Mouse (Mus musculus): ENCODE measurements at regions not wholly inside any gene's neighbourhood (a gene's known extent, or its start where the extent isn't known, plus 50 kb on each side); places are given as distances from the start of the nearest gene placed in this dataset.
"Not testable (repeated sequence)": the region's sequence is repeated elsewhere in the genome, so short reads cannot be mapped to it uniquely, and the experiment has no call there.

- H3K27ac ChIP-seq (replicated peaks; ENCODE audit: low read depth, low read length) = no peak overlapping the region
- no peaks in the 10 kb centered on the region for H3K9me3 ChIP-seq (replicated peaks; ENCODE audit: control insufficient read depth, low read length)
- ATAC-seq (replicated peaks; ENCODE audit: insufficient number of reproducible peaks, low FRiP score, low TSS enrichment, low read depth) = no peak; the same call in 1 of the 2 replicates
- no peaks in the 10 kb centered on the region for H3K4me1 ChIP-seq (ENCODE audit: control insufficient read depth, insufficient read depth, low read length)
- no peak overlapping the region for H3K9ac ChIP-seq (replicated peaks; ENCODE audit: low read length)
- no peaks in the 10 kb centered on the region for H3K27me3 ChIP-seq (ENCODE audit: control insufficient read depth, insufficient read depth, low read length)
- 19% methylated on average over 8 of the region's 8 CpGs for WGBS
- DNase-seq (ENCODE audit: low spot score) = peak; percentile 85
- no peaks in the 10 kb centered on the region for H3K36me3 ChIP-seq (replicated peaks; ENCODE audit: control insufficient read depth, insufficient read depth, low read depth, low read length)
- no peak overlapping the region for H3K4me2 ChIP-seq (ENCODE audit: low read depth, low read length)
- H3K4me3 ChIP-seq (ENCODE audit: low read depth, low read length) = no peak overlapping the region
Measured at GRCm38 (mm10) chr5:68252671-68253070, 221.0 kb downstream of the Grxcr1 start.

- Histone ChIP-seq H3K27me3 (ENCODE audit: control insufficient read depth, insufficient read depth, low read length) (no peaks in the 10 kb centered on the region), H3K36me3 (replicated peaks; ENCODE audit: control insufficient read depth, insufficient read depth, low read depth, low read length) (no peaks in the 10 kb centered on the region), H3K27ac (replicated peaks; ENCODE audit: low read depth, low read length) (no peak overlapping the region), H3K9me3 (replicated peaks; ENCODE audit: control insufficient read depth, low read length) (no peaks in the 10 kb centered on the region), H3K4me2 (ENCODE audit: low read depth, low read length) (no peak overlapping the region), H3K9ac (replicated peaks; ENCODE audit: low read length) (no peak overlapping the region), H3K4me1 (ENCODE audit: control insufficient read depth, insufficient read depth, low read length) (no peaks in the 10 kb centered on the region), H3K4me3 (ENCODE audit: low read depth, low read length) (no peak overlapping the region)
- no peak for ATAC-seq (replicated peaks; ENCODE audit: insufficient number of reproducible peaks, low FRiP score, low TSS enrichment, low read depth)
- DNase-seq (ENCODE audit: low spot score) = no peak
- 34% methylated on average over 1 of the region's 1 CpGs for WGBS
Measured at GRCm38 (mm10) chr5:68253476-68253875, 221.8 kb downstream of the Grxcr1 start.

DNA sequence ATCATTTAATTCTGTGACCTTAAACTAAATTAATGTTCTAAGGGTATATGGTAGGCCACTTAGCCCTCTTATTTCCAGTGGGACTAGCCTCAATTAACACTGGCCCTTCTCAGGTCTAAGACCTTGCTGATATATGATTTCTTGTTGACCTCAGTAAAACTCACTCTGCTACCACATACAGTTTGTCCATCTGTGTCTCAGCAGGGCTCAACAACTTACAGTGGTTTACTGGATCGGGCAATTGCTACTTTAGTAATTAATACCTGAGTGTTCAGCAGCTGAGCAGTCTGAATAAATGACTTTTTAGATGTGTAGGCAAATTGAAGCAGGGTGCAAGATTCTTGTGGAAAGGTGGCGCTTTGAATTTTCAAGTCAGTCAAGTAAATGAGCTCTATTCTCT lies 222.5 kb downstream of the Grxcr1 start:
- Histone ChIP-seq H3K36me3 (replicated peaks; ENCODE audit: control insufficient read depth, insufficient read depth, low read depth, low read length) (no peaks in the 10 kb centered on the region), H3K27ac (replicated peaks; ENCODE audit: low read depth, low read length) (no peak overlapping the region), H3K9ac (replicated peaks; ENCODE audit: low read length) (no peak overlapping the region), H3K4me3 (ENCODE audit: low read depth, low read length) (no peak overlapping the region), H3K4me1 (ENCODE audit: control insufficient read depth, insufficient read depth, low read length) (no peaks in the 10 kb centered on the region), H3K9me3 (replicated peaks; ENCODE audit: control insufficient read depth, low read length) (no peaks in the 10 kb centered on the region), H3K4me2 (ENCODE audit: low read depth, low read length) (no peak overlapping the region), H3K27me3 (ENCODE audit: control insufficient read depth, insufficient read depth, low read length) (no peaks in the 10 kb centered on the region)
- DNase-seq (ENCODE audit: low spot score) = no peak
- WGBS = 63% methylated on average over 2 of the region's 2 CpGs
- no peak for ATAC-seq (replicated peaks; ENCODE audit: insufficient number of reproducible peaks, low FRiP score, low TSS enrichment, low read depth)

GRCm38 (mm10) chr5:68264206-68264605 lies 232.6 kb downstream of the Grxcr1 start:
- Histone ChIP-seq H3K27ac (replicated peaks; ENCODE audit: low read depth, low read length) (no peak overlapping the region), H3K9me3 (replicated peaks; ENCODE audit: control insufficient read depth, low read length) (no peaks in the 10 kb centered on the region), H3K4me2 (ENCODE audit: low read depth, low read length) (no peak overlapping the region), H3K36me3 (replicated peaks; ENCODE audit: control insufficient read depth, insufficient read depth, low read depth, low read length) (no peaks in the 10 kb centered on the region), H3K4me1 (ENCODE audit: control insufficient read depth, insufficient read depth, low read length) (no peaks in the 10 kb centered on the region), H3K9ac (replicated peaks; ENCODE audit: low read length) (no peak overlapping the region), H3K4me3 (ENCODE audit: low read depth, low read length) (no peak overlapping the region), H3K27me3 (ENCODE audit: control insufficient read depth, insufficient read depth, low read length) (no peaks in the 10 kb centered on the region)
- WGBS = 93% methylated on average over 3 of the region's 3 CpGs
- ATAC-seq (replicated peaks; ENCODE audit: insufficient number of reproducible peaks, low FRiP score, low TSS enrichment, low read depth) (no peak), DNase-seq (ENCODE audit: low spot score) (no peak)

DNA sequence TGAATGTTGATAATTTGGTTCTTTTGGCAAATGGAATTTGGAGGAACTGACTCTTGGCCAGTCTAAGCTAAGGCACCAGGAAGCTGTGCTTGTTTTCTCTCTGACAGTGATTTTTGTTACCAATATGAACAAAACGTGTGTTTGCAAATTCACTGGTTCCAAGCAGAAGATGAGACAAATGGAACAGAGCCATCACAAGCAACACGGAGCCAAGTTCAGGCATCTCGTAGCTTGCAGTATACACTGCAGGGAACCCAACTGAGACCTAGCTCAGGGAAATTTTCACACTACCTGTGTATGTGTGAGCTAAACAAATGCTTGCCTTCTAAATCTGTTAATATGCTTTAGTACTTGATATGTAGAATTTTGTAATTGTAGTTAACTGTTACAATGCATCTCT lies 242.6 kb downstream of the Grxcr1 start:
- no peak for DNase-seq (ENCODE audit: low spot score)
- H3K4me3 ChIP-seq (ENCODE audit: low read depth, low read length) = no peak overlapping the region
- no peaks in the 10 kb centered on the region for H3K4me1 ChIP-seq (ENCODE audit: control insufficient read depth, insufficient read depth, low read length)
- no peak for ATAC-seq (replicated peaks; ENCODE audit: insufficient number of reproducible peaks, low FRiP score, low TSS enrichment, low read depth)
- no peaks in the 10 kb centered on the region for H3K36me3 ChIP-seq (replicated peaks; ENCODE audit: control insufficient read depth, insufficient read depth, low read depth, low read length)
- no peak overlapping the region for H3K27ac ChIP-seq (replicated peaks; ENCODE audit: low read depth, low read length)
- H3K27me3 ChIP-seq (ENCODE audit: control insufficient read depth, insufficient read depth, low read length) = no peaks in the 10 kb centered on the region
- no peak overlapping the region for H3K9ac ChIP-seq (replicated peaks; ENCODE audit: low read length)
- no peak overlapping the region for H3K4me2 ChIP-seq (ENCODE audit: low read depth, low read length)
- WGBS = 87% methylated on average over 3 of the region's 3 CpGs
- H3K9me3 ChIP-seq (replicated peaks; ENCODE audit: control insufficient read depth, low read length) = no peaks in the 10 kb centered on the region

GRCm38 (mm10) chr5:68275558-68276263 lies 244.1 kb downstream of the Grxcr1 start:
- ATAC-seq (replicated peaks; ENCODE audit: insufficient number of reproducible peaks, low FRiP score, low TSS enrichment, low read depth) = no peak
- no peaks in the 10 kb centered on the region for H3K36me3 ChIP-seq (replicated peaks; ENCODE audit: control insufficient read depth, insufficient read depth, low read depth, low read length)
- DNase-seq (ENCODE audit: low spot score) = no peak
- no peak overlapping the region for H3K4me2 ChIP-seq (ENCODE audit: low read depth, low read length)
- no peaks in the 10 kb centered on the region for H3K9me3 ChIP-seq (replicated peaks; ENCODE audit: control insufficient read depth, low read length)
- no peaks in the 10 kb centered on the region for H3K27me3 ChIP-seq (ENCODE audit: control insufficient read depth, insufficient read depth, low read length)
- WGBS = 79% methylated on average over 5 of the region's 5 CpGs
- H3K9ac ChIP-seq (replicated peaks; ENCODE audit: low read length) = no peak overlapping the region
- H3K4me3 ChIP-seq (ENCODE audit: low read depth, low read length) = no peak overlapping the region
- no peaks in the 10 kb centered on the region for H3K4me1 ChIP-seq (ENCODE audit: control insufficient read depth, insufficient read depth, low read length)
- no peak overlapping the region for H3K27ac ChIP-seq (replicated peaks; ENCODE audit: low read depth, low read length)

DNA sequence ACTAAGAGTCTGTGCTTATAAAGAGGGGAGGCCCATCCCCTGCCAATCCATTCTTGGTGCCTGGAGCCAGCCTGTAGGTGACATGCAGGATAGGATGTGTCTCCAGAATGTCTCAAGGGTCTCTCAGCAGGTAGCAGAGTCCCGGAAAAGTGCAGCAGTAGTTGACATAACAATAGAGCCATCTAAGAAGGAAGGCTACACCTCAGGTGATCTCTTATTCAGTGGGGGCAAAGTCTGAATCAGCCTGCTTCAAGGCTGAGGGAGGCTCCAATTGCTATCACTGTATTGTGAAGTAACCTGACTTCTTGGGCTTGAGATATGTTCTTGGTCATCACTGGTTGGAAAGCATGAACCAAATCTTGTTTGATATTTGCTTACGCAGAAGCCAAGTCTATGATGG lies 264.1 kb downstream of the Grxcr1 start:
- H3K4me3 ChIP-seq (ENCODE audit: low read depth, low read length); H3K36me3 ChIP-seq (replicated peaks; ENCODE audit: control insufficient read depth, insufficient read depth, low read depth, low read length); H3K27ac ChIP-seq (replicated peaks; ENCODE audit: low read depth, low read length); H3K4me2 ChIP-seq (ENCODE audit: low read depth, low read length); H3K4me1 ChIP-seq (ENCODE audit: control insufficient read depth, insufficient read depth, low read length); H3K27me3 ChIP-seq (ENCODE audit: control insufficient read depth, insufficient read depth, low read length); H3K9ac ChIP-seq (replicated peaks; ENCODE audit: low read length); H3K9me3 ChIP-seq (replicated peaks; ENCODE audit: control insufficient read depth, low read length); ATAC-seq (replicated peaks; ENCODE audit: insufficient number of reproducible peaks, low FRiP score, low TSS enrichment, low read depth); DNase-seq (ENCODE audit: low spot score): not testable (repeated sequence)
- WGBS = 77% methylated on average over 2 of the region's 2 CpGs

DNA sequence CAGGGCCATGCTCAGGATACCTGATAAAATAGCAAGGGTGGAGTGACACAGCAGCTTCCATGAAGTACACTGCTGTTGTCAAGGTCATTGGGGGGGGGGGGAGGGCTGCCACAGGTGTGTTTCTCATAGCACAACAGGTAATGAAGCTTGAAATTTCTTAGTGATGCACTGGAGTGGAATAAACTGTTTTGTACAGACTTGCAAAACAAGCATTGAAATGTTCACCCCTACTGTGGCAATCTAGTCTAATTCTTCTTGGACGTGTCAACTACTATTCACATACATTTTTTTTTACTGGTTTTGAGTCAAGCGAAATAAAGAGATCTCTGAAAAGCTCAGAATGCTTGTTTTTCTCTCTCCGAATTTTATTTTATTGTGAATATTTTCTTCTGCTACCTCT lies 281.6 kb downstream of the Grxcr1 start:
- no peak for ATAC-seq (replicated peaks; ENCODE audit: insufficient number of reproducible peaks, low FRiP score, low TSS enrichment, low read depth)
- Histone ChIP-seq H3K4me1 (ENCODE audit: control insufficient read depth, insufficient read depth, low read length) (no peaks in the 10 kb centered on the region), H3K4me3 (ENCODE audit: low read depth, low read length) (no peak overlapping the region), H3K4me2 (ENCODE audit: low read depth, low read length) (no peak overlapping the region), H3K27ac (replicated peaks; ENCODE audit: low read depth, low read length) (no peak overlapping the region), H3K9ac (replicated peaks; ENCODE audit: low read length) (no peak overlapping the region), H3K9me3 (replicated peaks; ENCODE audit: control insufficient read depth, low read length) (no peaks in the 10 kb centered on the region), H3K36me3 (replicated peaks; ENCODE audit: control insufficient read depth, insufficient read depth, low read depth, low read length) (no peaks in the 10 kb centered on the region), H3K27me3 (ENCODE audit: control insufficient read depth, insufficient read depth, low read length) (no peaks in the 10 kb centered on the region)
- DNase-seq (ENCODE audit: low spot score) = peak; percentile 3
- 82% methylated on average over 3 of the region's 3 CpGs for WGBS
